Comparison of ENCODE assay signal across 10 mouse cellular contexts in the genomic region with DNA sequence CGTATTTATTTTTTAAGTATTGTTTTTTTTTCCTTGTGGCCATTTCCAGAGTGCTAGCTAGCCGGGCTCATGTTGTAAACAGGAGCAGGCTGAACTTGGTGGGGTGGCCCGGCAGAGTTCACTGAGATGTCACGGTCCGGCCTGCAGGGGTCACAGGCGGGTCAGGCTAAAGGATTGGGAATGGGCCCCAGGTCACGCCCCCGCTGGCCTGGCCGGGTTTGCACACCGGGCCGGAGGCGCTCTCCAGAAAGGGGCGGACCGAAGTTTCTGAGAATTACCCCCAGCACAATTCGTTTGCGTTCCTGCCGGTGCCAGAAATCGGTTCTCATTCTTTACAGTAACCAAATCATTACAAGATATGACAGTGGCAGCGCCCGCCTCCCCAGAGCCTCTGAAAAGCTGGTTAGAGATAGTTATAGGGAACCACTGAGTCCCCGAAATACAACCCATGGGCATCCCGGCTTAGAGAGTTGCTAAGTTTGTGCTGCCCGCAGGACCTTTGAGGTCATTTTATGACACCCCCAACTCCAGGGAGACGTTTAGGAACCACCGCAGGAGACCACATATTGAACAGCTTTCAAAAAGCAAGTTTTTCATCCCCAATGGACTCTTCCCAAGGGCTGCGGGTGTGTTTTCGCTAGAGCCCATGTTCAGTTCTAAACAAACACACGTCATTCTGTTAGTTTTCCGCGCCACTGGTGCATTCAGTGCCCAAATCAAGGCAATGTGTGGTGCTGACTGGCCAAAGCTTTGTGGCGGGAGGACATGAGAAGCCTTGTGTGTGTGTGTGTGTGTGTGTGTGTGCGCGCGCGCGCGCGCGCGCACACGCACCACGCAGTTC. TPM values are rescaled to one million over a fixed set of nuclear protein-coding genes. Genes with fewer than 3 reads are reported as not detected.
DNase-seq lines count a peak whose midpoint lies in the region; ATAC-seq and TF ChIP-seq lines count a peak whose summit lies in the region.
"Had no signal": no experiment of that assay in that cellular context is flagged by ENCODE, and none has a peak within 500 bp of the region (broad histone marks: within the 10 kb centered on the region; RNA-seq: fewer than 3 reads in every experiment).

No protein-coding gene starts in this region.

- peaks cover 29% of the 10 kb centered on the region for H3K4me1 ChIP-seq in heart, embryonic 16.5 days (ENCODE audit: control insufficient read depth, insufficient read depth, low read length)
- H3K4me1 ChIP-seq in bone marrow macrophage, adult 2 months (ENCODE audit: control insufficient read depth, insufficient read depth, low read length): peaks cover 14% of the 10 kb centered on the region
- H3K4me1 ChIP-seq in hindbrain, embryonic 14.5 days (replicated peaks; ENCODE audit: control insufficient read depth, insufficient read depth, low read length): peaks cover 28% of the 10 kb centered on the region
- H3K4me1 ChIP-seq in midbrain, embryonic 13.5 days (replicated peaks): peaks cover 38% of the 10 kb centered on the region

- WGBS in heart, embryonic 16.5 days: 5% methylated on average over 42 of the region's 42 CpGs
- WGBS in hindbrain, embryonic 14.5 days: 4% methylated on average over 42 of the region's 42 CpGs
- WGBS in midbrain, embryonic 13.5 days: 3% methylated on average over 42 of the region's 42 CpGs

- H3K9ac ChIP-seq in heart, embryonic 16.5 days (ENCODE audit: low read length): no peak overlapping the region
- no peak overlapping the region for H3K9ac ChIP-seq in hindbrain, embryonic 14.5 days
- H3K9ac ChIP-seq in midbrain, embryonic 13.5 days (replicated peaks): no peak overlapping the region

- peak overlapping the region; percentile 83 for H3K4me2 ChIP-seq in heart, embryonic 16.5 days (ENCODE audit: low read depth, low read length)
- H3K4me2 ChIP-seq in hindbrain, embryonic 14.5 days (replicated peaks): peak overlapping the region; percentile 25; the same call in 1 of the 2 replicates
- peak overlapping the region; percentile 18; the same call in 1 of the 2 replicates for H3K4me2 ChIP-seq in midbrain, embryonic 13.5 days (replicated peaks)

- peak overlapping the region; percentile 55 for H3K4me3 ChIP-seq in heart, embryonic 16.5 days (ENCODE audit: low read length)
- peak overlapping the region; percentile 55 for H3K4me3 ChIP-seq in bone marrow macrophage, adult 2 months (ENCODE audit: insufficient read depth, low read length)
- H3K4me3 ChIP-seq in hindbrain, embryonic 14.5 days (replicated peaks; ENCODE audit: low read length): no peak overlapping the region
- no peak overlapping the region; the same call in 1 of the 2 replicates for H3K4me3 ChIP-seq in midbrain, embryonic 13.5 days (replicated peaks)

- no peak overlapping the region for H3K27ac ChIP-seq in heart, embryonic 16.5 days (ENCODE audit: low read length)
- H3K27ac ChIP-seq in bone marrow macrophage, adult 2 months (ENCODE audit: insufficient read depth, low read depth, low read length): no peak overlapping the region
- H3K27ac ChIP-seq in hindbrain, embryonic 14.5 days: no peak overlapping the region
- H3K27ac ChIP-seq in midbrain, embryonic 13.5 days: no peak overlapping the region

- peaks cover 100% of the 10 kb centered on the region for H3K27me3 ChIP-seq in heart, embryonic 16.5 days (ENCODE audit: control insufficient read depth, insufficient read depth, low read length)
- H3K27me3 ChIP-seq in hindbrain, embryonic 14.5 days (ENCODE audit: control insufficient read depth, insufficient read depth, low read length): peaks cover 100% of the 10 kb centered on the region
- peaks cover 100% of the 10 kb centered on the region for H3K27me3 ChIP-seq in midbrain, embryonic 13.5 days

- H3K36me3 ChIP-seq in heart, embryonic 16.5 days (ENCODE audit: control insufficient read depth, insufficient read depth): no peaks in the 10 kb centered on the region
- no peaks in the 10 kb centered on the region for H3K36me3 ChIP-seq in hindbrain, embryonic 14.5 days (replicated peaks; ENCODE audit: control insufficient read depth, insufficient read depth)
- H3K36me3 ChIP-seq in midbrain, embryonic 13.5 days: no peaks in the 10 kb centered on the region

- TF ChIP-seq CTCF in bone marrow macrophage, adult 2 months (IDR thresholded peaks at IDR 0.05; ENCODE audit: low read depth, low read length): no peak

- no peak for DNase-seq in heart, adult 8-10 months (ENCODE audit: low spot score)
- no peak for DNase-seq in hindbrain, embryonic 14.5 days (ENCODE audit: low spot score)
- no peak for DNase-seq in ovary, adult 18-20 months (ENCODE audit: low spot score)
- DNase-seq in layer of hippocampus, postnatal 25 days (ENCODE audit: extremely low spot score in 1 of 2, low spot score in 1 of 2): no peak
- no peak for DNase-seq in layer of hippocampus, adult 8-10 months (ENCODE audit: low spot score in 2 of 2)
- DNase-seq: gastrocnemius, postnatal 36 days; lung, postnatal 36 days had no signal

- no peak for TF ChIP-seq POLR2A in bone marrow macrophage, adult 2 months (IDR thresholded peaks at IDR 0.05; ENCODE audit: borderline replicate concordance, low read depth, low read length)

- no peak for ATAC-seq in heart, embryonic 16.5 days (replicated peaks; ENCODE audit: extremely low read depth, insufficient read depth, low FRiP score)
- no peak for ATAC-seq in hindbrain, embryonic 14.5 days (ENCODE audit: low FRiP score)
- no peak for ATAC-seq in midbrain, embryonic 13.5 days

- no peaks in the 10 kb centered on the region for H3K9me3 ChIP-seq in heart, embryonic 16.5 days (replicated peaks; ENCODE audit: control insufficient read depth, low read length)
- no peaks in the 10 kb centered on the region for H3K9me3 ChIP-seq in hindbrain, embryonic 14.5 days (ENCODE audit: control insufficient read depth, low read length)
- no peaks in the 10 kb centered on the region for H3K9me3 ChIP-seq in midbrain, embryonic 13.5 days

RNA-seq across cellular contexts. Expression of a gene that starts 1.6 kb away (rescaled TPM):
- polyA plus RNA-seq in heart, embryonic 16.5 days (2015; fragmentation: Nextera tagmentation; extraction: Ambion mirVana): 1.5 and 2.2 TPM in 2 replicates
- total RNA-seq in heart, adult 8-10 months (2022): under 1 TPM in 2 of 4 experiments, not detected in 2; 0.14 to 0.25 TPM
- not detected in 2 replicates for polyA plus RNA-seq in bone marrow macrophage, adult 2 months (2012; ENCODE audit: insufficient read depth, insufficient read length, missing spikeins)
- 0.30 and 0.59 TPM in 2 replicates for polyA plus RNA-seq in hindbrain, embryonic 14.5 days (2014; fragmentation: Nextera tagmentation; extraction: Ambion mirVana)
- polyA plus RNA-seq in midbrain, embryonic 13.5 days (2015; fragmentation: Nextera tagmentation; extraction: Ambion mirVana): not detected in 2 replicates
- total RNA-seq in layer of hippocampus, postnatal 25 days (2021): under 1 TPM; 0.26 to 0.86 TPM
- total RNA-seq in layer of hippocampus, adult 8-10 months (2022): under 1 TPM; 0.51 to 0.74 (median 0.56) TPM

RNA-seq across cellular contexts. Expression of a gene that starts 10.6 kb away (rescaled TPM):
- not detected in 2 replicates for polyA plus RNA-seq in heart, embryonic 16.5 days (2015; fragmentation: Nextera tagmentation; extraction: Ambion mirVana)
- total RNA-seq in heart, adult 8-10 months (2022): not detected
- polyA plus RNA-seq in bone marrow macrophage, adult 2 months (2012; ENCODE audit: insufficient read depth, insufficient read length, missing spikeins): not detected in 2 replicates
- 0.12 TPM in 1 of 2 replicates, not detected in the other for polyA plus RNA-seq in hindbrain, embryonic 14.5 days (2014; fragmentation: Nextera tagmentation; extraction: Ambion mirVana)
- not detected in 2 replicates for polyA plus RNA-seq in midbrain, embryonic 13.5 days (2015; fragmentation: Nextera tagmentation; extraction: Ambion mirVana)
- total RNA-seq in layer of hippocampus, postnatal 25 days (2021): under 1 TPM; 0.15 to 0.28 TPM
- under 1 TPM in 1 of 4 experiments, not detected in 3; 0.19 TPM for total RNA-seq in layer of hippocampus, adult 8-10 months (2022)
- total RNA-seq: gastrocnemius, postnatal 36 days had no signal

Comparison
In these comparisons a context has a peak if more than half of its experiments do, and no peak if none do; other contexts are left out.
1. H3K4me2 ChIP-seq: peak in every context shown above with its lines; median percentile 83 in heart, embryonic 16.5 days; 25 in hindbrain, embryonic 14.5 days; 18 in midbrain, embryonic 13.5 days.
2. H3K4me3 ChIP-seq: peak in heart, embryonic 16.5 days (single experiment) and bone marrow macrophage, adult 2 months (single experiment); none in hindbrain, embryonic 14.5 days (single experiment) and midbrain, embryonic 13.5 days (single experiment).